Mouse (Mus musculus) E14TG2a.4 (cell line): ENCODE measurements around the gene Cdhr1.

Experiments
- CTCF ChIP-seq: conservative IDR thresholded peaks from 2 replicates; pipeline ENCODE4 v1.5.1; 2014; ENCODE audit warnings: low read length
- NANOG ChIP-seq: IDR thresholded peaks from 2 replicates; pipeline ENCODE4 v1.6.1; 2014; ENCODE audit warnings: borderline replicate concordance, low read length, mixed read lengths

- no peak for TF ChIP-seq CTCF
- no peak for TF ChIP-seq NANOG
Measured at GRCm38 (mm10) chr14:37095556-37095955, 2.6 kb downstream of the Cdhr1 start.
